Mouse (Mus musculus): ENCODE results near the gene Magi2.
"Not testable (repeated sequence)": the region's sequence is repeated elsewhere in the genome, so short reads cannot be mapped to it uniquely, and the experiment has no call there.

The Magi2 gene

DNA sequence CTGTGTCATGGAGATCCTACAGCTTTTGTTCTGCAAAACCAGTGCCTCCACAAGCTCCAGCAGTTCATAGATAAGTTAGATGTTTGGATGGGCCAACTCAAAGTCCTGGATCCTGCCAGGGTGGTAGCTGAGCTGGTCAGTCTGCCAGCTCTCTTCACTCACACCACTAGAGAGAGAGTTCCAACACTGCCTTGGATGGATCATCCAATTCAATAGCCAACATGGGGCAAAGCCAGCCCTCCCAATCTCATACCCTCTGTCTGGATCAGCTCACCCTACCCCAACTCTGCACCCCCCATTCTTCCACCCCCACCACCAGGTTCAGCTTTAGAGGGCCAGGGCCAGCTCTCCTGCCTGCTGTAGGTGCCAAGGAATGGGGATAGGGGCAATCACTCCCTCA lies 235.7 kb downstream of the Magi2 start:
- DNase-seq (ENCODE audit: low spot score in 2 of 2): no peak

DNA sequence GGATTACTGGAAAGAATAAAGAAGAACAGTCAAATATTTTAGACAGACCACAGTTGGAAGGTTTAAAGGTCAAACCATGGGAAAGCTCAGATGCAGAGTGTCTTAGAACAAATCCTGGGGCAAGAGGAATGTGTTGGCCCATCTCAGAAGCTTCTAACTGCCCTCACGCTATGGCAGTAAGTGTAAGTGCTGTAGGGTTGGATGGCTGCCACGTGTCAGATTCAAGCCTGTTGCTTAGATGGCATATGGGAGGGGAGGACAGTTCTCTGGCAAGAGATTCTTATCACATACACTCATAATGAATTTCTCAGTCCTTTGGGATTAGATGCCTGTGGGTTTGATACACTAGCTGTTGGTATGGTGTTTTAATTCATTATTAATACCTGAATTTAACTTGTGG lies 238.5 kb downstream of the Magi2 start:
- DNase-seq (ENCODE audit: low spot score in 2 of 2): no peak

DNA sequence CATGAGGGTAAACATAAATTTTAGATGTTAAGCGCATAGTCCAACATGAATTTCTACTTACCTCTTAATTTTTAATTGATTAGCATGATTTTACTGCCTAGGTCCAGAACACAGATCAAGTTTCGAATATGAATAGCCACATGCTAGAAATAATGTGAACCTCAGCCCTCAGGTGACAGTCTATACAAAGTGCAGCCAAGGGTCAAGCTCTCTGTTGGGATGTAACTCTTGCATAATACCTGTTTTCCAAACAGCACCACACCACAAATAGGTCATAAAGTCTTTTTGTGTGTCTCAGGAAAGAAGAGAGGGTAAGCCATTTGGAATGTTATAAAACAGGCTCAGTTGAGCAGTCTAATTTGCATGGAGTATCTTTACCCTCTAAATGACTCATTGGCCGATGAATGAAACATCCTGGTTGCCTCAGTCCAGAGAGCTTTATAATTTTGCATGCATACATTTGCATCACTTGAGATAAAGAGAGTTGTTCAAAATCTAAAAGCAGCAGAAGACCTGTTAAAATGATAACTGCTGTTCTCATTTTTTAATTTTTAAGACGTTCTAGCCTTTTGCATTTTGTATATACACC lies 246.1 kb downstream of the Magi2 start:
- no peak for DNase-seq (ENCODE audit: low spot score in 2 of 2)

DNA sequence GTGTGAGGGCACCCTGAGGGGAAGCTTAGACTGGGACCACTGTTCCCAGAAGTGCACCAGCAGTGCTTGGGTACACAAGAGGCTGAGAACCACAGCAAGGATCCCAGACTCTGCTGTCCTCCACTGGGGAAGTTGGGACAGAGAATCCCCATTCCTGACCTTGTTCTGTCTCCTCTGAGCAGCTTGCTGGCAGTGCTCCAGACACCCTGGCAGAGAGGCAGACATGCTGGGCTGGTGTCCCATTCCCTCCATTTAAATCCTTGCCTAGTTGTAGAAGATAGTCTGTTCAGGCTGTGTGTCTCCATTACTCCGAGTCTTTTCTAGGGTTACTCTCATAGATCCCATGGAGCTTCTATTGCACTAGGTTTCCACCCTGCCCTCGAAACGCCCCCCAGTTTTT lies 256.1 kb downstream of the Magi2 start:
- DNase-seq (ENCODE audit: low spot score in 2 of 2): no peak

DNA sequence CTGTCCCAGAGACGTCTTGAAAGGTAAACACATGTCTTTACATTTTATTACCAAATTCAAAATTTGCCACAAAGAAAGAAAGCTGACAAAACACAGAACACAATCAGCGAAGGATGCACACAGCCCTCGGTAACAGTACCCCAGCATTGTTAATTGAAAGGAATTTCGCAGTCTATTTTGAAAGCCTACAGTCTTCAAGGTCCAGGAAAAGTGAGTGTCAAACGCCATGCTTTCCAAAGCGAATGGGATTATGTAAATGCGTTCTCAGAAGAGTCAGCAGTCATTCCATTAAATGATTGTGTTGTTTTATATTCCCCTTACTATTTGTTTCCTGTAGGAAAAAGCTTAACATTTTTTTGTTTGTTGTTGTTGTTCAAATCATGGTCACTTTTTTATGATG lies 261.1 kb downstream of the Magi2 start:
- DNase-seq (ENCODE audit: low spot score in 2 of 2): no peak

DNA sequence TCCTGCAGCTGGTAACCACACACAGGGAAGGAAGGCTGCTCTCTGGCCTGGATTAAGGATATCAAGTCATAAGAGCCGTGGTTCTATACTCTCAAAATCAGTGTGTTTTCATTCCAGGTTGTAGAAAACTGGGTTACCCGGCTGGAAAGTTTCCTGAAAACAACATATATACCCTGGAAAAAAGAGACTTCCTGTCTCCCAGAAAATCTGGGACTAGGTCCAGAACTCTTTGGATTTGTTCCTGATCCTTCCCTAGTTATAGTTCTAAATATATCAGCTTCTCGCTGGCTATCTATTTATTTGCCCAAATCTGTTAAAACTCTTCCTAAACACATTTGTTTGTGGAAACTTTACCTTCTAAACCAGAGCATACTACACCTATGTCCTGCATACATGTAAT lies 274.2 kb downstream of the Magi2 start:
- no peak for DNase-seq (ENCODE audit: low spot score in 2 of 2)

DNA sequence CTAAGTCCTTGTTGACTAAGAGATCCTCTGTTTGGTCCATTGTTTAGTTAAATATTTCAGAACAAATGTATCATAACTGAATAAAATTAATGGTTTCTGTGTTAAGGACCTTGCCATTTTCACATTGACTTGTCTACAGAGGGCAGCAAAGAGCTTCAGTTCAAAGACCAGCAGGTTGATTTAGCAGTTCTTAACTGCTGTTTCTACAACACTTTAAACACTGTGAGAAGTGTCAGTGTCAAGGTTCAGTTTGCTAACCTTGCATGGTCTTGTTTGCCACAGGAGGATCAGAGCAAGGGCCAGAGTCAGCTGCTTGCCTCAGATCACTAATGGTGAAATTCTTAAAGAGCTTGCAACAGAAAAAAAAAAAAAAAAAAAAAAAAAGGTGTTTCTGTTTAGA lies 295.3 kb downstream of the Magi2 start:
- DNase-seq (ENCODE audit: low spot score in 2 of 2): no peak

DNA sequence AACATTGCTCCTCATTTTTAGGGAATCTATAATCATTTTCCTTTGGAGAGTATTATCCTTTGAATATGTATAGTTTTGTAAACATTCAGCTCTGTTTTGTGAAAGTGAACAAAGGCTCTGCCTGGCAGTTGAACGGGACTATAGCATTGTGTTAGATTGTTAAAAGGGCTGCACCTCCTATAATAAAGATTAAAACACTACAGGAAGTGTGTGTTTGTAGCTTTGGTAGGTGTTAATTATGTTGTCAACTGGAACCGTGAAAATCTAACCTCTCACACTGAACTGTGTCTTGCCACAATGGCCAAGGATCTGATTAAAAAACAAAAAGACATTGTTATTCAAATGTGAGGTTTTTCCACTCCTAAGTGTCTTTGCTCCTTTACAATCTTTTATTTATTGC lies 312.5 kb downstream of the Magi2 start:
- DNase-seq (ENCODE audit: low spot score in 2 of 2): no peak

DNA sequence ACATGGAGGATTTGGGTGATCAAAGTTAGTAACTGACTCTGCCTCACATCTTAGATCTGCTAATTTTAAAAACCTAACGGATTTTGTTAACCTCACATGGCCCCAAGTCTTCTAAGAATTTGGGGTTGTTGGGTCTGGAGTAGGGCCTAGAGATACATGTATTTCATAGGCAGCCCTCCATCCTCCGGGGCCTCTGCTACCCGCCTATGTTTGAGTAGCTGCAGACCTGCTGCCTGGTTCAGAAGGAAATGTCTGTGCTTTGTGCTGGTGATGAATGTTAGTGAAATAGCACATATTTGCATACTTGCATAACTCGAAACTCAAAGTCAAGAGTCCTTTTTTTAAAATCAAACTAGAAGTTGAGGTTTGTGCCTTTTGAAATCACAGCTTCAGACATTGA lies 319.6 kb downstream of the Magi2 start:
- DNase-seq (ENCODE audit: low spot score in 2 of 2): no peak

DNA sequence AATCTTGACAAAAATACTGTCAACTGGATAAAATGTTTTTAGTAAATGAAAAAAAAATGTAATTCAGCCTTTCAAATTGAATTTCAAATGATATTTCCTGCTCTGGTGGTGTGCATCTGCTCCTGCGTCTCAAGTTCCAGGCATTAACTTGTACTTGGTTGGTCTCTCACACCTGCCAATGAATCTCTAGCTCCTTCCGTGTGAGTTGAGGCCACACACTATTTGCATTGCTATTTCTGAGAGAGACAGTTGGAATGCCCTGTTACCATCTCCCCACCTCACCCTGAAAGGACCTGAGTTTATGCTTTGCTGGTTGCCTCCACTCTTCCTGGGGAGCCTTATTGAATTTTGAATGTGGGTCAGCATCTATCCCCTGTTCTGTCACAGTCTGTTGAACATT lies 320.1 kb downstream of the Magi2 start:
- DNase-seq (ENCODE audit: low spot score in 2 of 2): no peak

DNA sequence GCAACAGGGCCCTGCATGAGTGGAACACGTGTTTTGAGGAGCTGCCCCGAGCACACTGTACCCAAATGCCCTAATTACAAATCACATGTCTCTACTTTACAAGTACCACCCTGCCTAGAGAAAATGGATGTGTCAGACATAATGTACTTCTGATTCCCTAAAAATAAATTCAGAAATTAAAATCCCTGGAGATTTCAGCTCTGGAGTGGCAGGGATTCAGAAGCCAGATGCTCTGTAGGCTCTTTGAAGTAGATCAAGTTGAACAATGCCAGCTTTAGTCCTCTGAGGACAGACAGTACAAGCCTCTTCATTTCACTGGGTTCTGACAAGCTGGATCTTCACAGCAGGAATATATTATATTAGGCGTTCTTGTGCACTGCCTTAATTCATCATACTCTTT lies 326.7 kb downstream of the Magi2 start:
- DNase-seq (ENCODE audit: low spot score in 2 of 2): no peak

DNA sequence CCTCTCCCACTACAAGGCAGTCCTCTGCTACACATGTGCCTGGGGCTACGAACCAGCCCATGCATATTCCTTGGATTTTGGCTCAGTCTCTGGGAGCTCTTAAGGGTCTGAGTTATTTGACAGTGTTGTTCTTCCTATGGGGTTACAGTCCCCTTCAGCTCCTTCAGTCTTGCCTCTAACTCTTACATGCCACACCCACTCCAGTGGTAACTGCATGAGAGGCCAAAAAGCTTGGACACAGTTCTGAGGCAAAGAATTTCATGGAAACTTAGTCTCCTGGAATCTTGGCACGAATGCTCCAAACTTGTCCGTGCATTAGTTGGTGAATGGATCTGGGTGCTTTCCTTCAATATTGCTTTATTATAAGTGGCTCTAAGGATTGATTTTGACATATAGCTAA lies 338.8 kb downstream of the Magi2 start:
- DNase-seq (ENCODE audit: low spot score in 2 of 2): no peak

DNA sequence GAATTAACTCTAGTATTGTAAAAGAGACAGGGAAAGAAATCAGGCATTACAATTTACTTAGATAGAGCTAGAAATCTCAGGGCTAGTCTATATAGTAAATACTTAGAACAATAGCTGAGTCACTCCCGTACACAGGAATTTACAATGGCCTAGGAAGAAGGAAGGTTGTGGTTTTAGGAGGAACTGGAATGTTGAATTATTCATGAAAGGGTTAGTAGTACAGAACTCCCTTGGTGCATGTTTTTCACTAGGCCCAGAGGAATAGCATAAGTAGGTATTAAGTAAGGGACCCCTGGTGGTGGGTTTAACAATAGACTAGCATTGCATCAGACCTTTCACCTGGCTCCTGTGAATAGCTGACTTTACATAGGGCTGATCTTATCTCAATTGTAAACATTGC lies 339.3 kb downstream of the Magi2 start:
- DNase-seq (ENCODE audit: low spot score in 2 of 2): not testable (repeated sequence)

DNA sequence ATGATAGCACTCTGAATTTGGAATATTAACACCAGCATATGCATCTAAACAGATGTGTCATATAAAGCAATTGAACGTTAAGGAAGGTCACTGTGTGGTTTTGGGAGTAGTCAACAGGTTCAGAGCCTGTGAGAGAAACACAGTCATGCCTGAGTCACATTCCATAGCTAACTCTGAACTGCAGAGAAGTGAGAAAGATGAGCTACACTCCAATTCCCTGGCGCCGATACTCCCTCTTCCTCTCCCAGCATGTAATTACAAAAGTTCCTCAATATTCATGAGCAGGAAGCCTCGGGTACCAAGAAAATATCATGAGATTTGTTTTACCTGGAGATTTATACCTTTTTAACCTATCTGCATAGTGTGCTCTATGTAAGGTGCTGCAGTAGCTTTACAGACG lies 380.9 kb downstream of the Magi2 start:
- no peak for DNase-seq (ENCODE audit: low spot score in 2 of 2)

DNA sequence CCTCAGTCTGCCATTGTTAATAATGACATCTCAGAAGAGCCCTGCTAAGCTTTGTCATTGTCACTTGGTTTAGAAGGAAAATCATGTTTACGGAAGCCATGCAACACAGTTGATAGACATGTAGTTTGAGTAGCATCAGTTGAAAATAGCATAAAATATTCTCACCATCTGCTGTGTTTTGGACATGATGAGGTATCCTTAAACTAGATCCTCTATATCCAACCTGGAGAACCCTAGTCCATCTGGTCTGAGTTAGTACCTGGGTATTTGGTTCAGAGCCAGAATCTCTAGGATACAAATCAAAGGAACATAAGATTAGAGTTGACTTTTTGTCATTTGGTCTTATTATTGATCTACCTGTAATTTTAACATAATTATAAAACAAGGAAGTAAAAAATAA lies 385.0 kb downstream of the Magi2 start:
- no peak for DNase-seq (ENCODE audit: low spot score in 2 of 2)

DNA sequence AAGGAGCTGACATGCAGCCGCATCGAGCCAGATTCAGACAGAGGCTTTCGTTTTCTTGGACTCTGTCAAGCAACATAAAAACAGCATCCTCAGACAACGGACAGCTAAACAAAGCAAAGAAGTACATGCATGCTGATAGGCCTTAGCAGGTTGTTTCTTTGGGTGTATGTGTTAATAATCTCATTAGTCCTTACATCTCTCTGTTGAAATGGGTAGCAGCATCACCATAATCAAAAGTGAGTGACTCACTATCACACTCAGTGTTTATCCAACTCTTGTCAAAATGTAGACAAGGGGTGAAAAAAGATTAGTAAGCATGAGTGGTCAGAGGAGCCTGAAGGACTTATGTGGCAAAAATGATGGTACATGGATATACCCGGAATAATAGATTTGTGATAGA lies 394.8 kb downstream of the Magi2 start:
- DNase-seq (ENCODE audit: low spot score in 2 of 2): no peak

DNA sequence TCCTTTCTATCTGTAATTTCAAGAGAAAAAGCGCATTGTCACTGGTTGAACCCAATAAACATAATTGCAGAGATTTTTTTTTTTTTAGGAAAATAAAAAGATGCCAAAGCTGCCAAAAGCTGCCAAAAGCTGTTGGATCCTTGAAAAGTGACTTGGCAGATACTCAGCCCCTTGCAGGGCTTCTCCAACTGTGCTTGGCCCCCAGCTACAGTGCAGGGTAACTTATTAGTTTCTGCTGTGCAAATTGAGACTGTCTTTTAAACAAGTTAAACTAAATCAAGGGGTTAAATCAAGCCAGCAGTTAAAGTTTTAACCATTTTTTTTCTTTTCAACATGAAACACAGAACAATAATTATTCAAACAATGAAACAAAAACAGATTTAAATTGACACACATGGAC lies 407.1 kb downstream of the Magi2 start:
- no peak for DNase-seq (ENCODE audit: low spot score in 2 of 2)

DNA sequence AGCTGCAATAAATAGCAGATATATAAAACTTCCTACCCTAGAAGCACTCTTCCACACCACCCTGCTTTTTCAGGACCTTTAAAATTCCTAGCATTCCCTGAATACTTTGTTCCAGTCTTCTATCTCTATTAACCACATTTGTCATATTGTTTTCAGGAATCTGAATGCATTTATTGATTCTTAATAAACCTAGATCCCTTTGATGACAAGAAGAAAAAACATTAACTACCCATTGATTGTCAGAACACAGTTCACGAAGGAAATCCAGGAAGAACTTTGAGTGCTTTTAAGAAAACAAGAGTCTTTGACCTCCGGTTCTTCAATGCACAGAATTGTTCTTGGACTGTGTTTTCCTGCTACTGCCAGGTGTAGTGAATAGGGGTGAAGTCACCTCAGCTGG lies 411.0 kb downstream of the Magi2 start:
- no peak for DNase-seq (ENCODE audit: low spot score in 2 of 2)

DNA sequence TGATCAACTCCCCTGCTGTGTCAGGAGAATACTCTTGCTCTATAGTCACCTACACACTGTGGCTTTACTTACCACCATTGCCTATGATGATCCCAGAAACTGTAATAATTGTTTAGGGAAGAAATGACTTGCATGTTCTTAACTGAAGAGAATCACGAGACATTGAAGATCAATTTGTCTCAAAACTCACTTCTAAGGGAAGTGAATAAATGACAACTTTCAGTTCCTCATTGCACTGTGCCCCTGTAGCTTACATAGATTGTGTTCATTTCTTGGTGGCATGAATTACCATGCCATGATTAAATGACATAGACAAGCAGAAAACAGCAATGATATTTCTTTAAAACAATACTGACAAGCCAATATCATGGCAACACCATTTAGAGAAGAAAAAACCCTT lies 429.1 kb downstream of the Magi2 start:
- no peak for DNase-seq (ENCODE audit: low spot score in 2 of 2)

DNA sequence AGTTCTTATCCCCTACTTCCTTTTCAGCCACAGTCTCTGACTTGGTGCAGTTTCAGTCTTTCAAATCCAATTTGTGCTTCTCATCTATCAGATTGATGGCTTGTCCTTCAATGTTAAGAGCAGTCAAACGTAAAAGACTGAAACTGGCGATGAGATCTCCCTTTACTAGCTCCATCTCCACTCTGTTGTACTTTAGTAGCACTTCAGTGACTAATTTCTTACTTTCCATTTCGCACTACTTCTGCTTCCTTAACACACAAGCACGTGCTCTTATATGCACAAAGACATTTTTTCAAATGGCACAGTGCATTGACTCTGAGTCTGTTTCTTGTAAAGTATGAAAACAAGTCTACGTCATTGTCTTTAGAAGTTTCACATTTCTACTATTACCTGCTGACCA lies 439.6 kb downstream of the Magi2 start:
- DNase-seq (ENCODE audit: low spot score in 2 of 2): no peak

DNA sequence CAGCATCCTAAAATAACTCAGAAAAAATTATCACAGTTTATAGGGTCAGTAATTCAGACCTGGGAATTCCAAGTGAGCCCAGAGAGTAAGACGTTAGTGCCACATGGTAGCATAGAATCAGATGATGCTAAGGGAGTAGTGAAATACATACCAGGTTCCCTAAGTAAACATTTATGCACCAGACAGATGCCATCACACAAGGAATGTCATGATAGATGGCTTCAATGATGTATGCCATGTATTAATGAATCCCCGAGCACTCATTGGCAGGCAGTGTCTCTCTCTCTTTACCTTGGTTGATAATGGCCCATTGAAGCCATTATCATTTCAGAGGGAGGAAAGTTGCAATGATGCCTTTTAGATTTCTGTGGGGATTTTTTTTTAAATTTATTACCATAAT lies 490.5 kb downstream of the Magi2 start:
- no peak for DNase-seq (ENCODE audit: low spot score in 2 of 2)

DNA sequence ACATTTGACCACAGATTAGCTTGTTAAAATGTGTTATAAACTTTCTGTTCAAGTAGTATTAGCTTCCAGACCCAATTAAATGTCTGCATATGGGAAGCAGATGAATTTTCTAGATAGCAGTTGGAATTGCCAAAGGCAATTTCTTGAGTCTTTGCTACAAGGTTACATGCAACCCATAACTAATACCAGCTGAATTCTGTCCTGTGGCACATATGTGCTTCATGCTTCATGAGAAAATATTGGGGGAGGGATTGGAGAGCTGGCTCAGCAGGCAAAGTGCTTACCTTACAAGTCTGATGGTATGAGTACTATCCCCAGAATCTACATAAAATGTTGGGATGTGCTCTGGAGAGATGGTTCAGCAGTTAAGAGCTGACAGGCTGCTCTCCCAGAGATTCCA lies 499.4 kb downstream of the Magi2 start:
- DNase-seq (ENCODE audit: low spot score in 2 of 2): no peak

DNA sequence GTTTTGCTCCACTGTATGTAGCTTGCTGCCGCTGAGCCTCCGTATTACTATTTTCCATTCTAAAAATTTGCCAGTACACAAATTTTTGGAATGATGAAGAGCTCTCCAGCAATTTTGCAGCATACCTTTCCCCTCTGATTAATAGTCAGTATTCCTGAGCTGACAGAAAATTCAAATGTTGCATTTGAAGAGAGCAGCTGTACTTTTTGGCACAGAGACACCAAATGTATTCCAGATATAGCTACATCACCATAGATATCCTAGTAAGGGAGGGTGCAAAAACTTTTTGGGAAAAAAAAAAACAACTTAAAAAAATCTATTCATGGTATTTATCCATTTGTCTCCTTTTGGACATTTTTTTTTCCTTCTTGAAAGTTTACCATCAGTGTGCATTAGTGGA lies 518.5 kb downstream of the Magi2 start:
- no peak for DNase-seq (ENCODE audit: low spot score in 2 of 2)

DNA sequence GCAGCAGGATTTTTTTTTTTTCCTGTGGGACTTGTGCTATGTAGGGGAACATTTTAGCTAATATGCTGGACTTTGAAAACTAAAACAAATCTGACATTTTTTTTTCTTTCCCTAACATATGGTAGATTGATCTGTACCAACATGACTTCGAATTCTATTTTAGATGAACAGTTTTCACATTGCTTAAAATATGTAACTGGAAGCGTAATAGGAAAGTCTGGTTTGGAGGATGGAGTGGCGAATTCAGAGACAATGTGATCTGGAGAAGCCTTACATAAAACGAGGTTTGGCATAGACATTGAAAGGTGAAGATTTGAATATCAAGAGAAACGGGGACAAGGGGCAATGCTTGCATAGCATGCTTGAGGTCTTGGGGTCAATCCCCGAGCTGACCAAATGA lies 519.1 kb downstream of the Magi2 start:
- DNase-seq (ENCODE audit: low spot score in 2 of 2): no peak

Measured in natural killer cell, adult 2 months (primary cell).